Mouse (Mus musculus) erythroblast, embryonic 14.5 days (primary cell): ENCODE data around the gene Lrrc9.

Experiments
- GATA1 ChIP-seq: IDR thresholded peaks from 2 replicates; pipeline ENCODE4 v1.6.1; 2012; ENCODE audit warnings: low read length, inconsistent platforms, mixed read lengths
- TAL1 ChIP-seq: IDR thresholded peaks from 3 replicates; pipeline ENCODE4 v1.6.1; 2012; ENCODE audit warnings: low read length, inconsistent platforms, mixed read lengths

- TF ChIP-seq GATA1 (no peak), TAL1 (no peak)
Measured at GRCm38 (mm10) chr12:72441839-72442576, at the start of gene Lrrc9.
